Mouse (Mus musculus): Measurements from ENCODE around the gene Ccn1. TPM values are rescaled to one million over a fixed set of nuclear protein-coding genes. Genes with fewer than 3 reads are reported as not detected.

Ccn1 gene
- polyA plus RNA-seq, 2 experiments, result 53.5 to 105 TPM

GRCm38 (mm10) chr3:145674815-145675214 is 25.0 kb upstream of the Ccn1 start:
- Histone ChIP-seq H3K36me3 (ENCODE audit: control insufficient read depth, insufficient read depth, low read length) (no peaks in the 10 kb centered on the region), H3K4me1 (ENCODE audit: control insufficient read depth, insufficient read depth, low read length) (no peaks in the 10 kb centered on the region), H3K9me3 (ENCODE audit: control insufficient read depth, low read length) (no peaks in the 10 kb centered on the region), H3K27ac (replicated peaks; ENCODE audit: low read depth, low read length) (no peak overlapping the region), H3K4me3 (replicated peaks; ENCODE audit: low read length) (no peak overlapping the region), H3K27me3 (ENCODE audit: control insufficient read depth, insufficient read depth, low read length) (no peaks in the 10 kb centered on the region), H3K4me2 (replicated peaks; ENCODE audit: low read depth, low read length, severe bottlenecking) (no peak overlapping the region), H3K9ac (ENCODE audit: low read depth, low read length, severe bottlenecking) (no peak overlapping the region)
- no peak for TF ChIP-seq POLR2A (IDR thresholded peaks at IDR 0.05; ENCODE audit: borderline replicate concordance, extremely low read depth, insufficient read depth, insufficient read length)
- ATAC-seq (ENCODE audit: low FRiP score, low read depth) (no peak), DNase-seq (ENCODE audit: low spot score) (no peak)
- WGBS, result 66% methylated on average over 2 of the region's 2 CpGs

- Histone ChIP-seq H3K4me1 (ENCODE audit: control insufficient read depth, insufficient read depth, low read length) (no peaks in the 10 kb centered on the region), H3K27me3 (ENCODE audit: control insufficient read depth, insufficient read depth, low read length) (no peaks in the 10 kb centered on the region), H3K36me3 (ENCODE audit: control insufficient read depth, insufficient read depth, low read length) (no peaks in the 10 kb centered on the region), H3K4me3 (replicated peaks; ENCODE audit: low read length) (no peak overlapping the region), H3K9me3 (ENCODE audit: control insufficient read depth, low read length) (no peaks in the 10 kb centered on the region), H3K4me2 (replicated peaks; ENCODE audit: low read depth, low read length, severe bottlenecking) (no peak overlapping the region), H3K27ac (replicated peaks; ENCODE audit: low read depth, low read length) (no peak overlapping the region), H3K9ac (ENCODE audit: low read depth, low read length, severe bottlenecking) (no peak overlapping the region)
- DNase-seq (ENCODE audit: low spot score) (no peak), ATAC-seq (ENCODE audit: low FRiP score, low read depth) (no peak)
- TF ChIP-seq POLR2A (IDR thresholded peaks at IDR 0.05; ENCODE audit: borderline replicate concordance, extremely low read depth, insufficient read depth, insufficient read length), result no peak
- WGBS, result 89% methylated on average over 4 of the region's 4 CpGs
Observed at GRCm38 (mm10) chr3:145666383-145666782, 16.6 kb upstream of the Ccn1 start.

GRCm38 (mm10) chr3:145656993-145657713 is 7.4 kb upstream of the Ccn1 start:
- Histone ChIP-seq H3K4me1 (ENCODE audit: control insufficient read depth, insufficient read depth, low read length) (peaks cover 15% of the 10 kb centered on the region), H3K4me2 (replicated peaks; ENCODE audit: low read depth, low read length, severe bottlenecking) (no peak overlapping the region), H3K27ac (replicated peaks; ENCODE audit: low read depth, low read length) (no peak overlapping the region), H3K9me3 (ENCODE audit: control insufficient read depth, low read length) (no peaks in the 10 kb centered on the region), H3K9ac (ENCODE audit: low read depth, low read length, severe bottlenecking) (no peak overlapping the region), H3K36me3 (ENCODE audit: control insufficient read depth, insufficient read depth, low read length) (peaks cover 3% of the 10 kb centered on the region; the same call in 1 of the 2 replicates), H3K27me3 (ENCODE audit: control insufficient read depth, insufficient read depth, low read length) (no peaks in the 10 kb centered on the region), H3K4me3 (replicated peaks; ENCODE audit: low read length) (no peak overlapping the region)
- DNase-seq (ENCODE audit: low spot score) (no peak), ATAC-seq (ENCODE audit: low FRiP score, low read depth) (no peak)
- TF ChIP-seq POLR2A (IDR thresholded peaks at IDR 0.05; ENCODE audit: borderline replicate concordance, extremely low read depth, insufficient read depth, insufficient read length), result no peak
- whole genome bisulfite sequencing, result 73% methylated on average over 14 of the region's 14 CpGs

- H3K9ac ChIP-seq (ENCODE audit: low read depth, low read length, severe bottlenecking), result no peak overlapping the region
- DNase-seq (ENCODE audit: low spot score) (no peak), ATAC-seq (ENCODE audit: low FRiP score, low read depth) (no peak)
- no peak overlapping the region for H3K27ac ChIP-seq (replicated peaks; ENCODE audit: low read depth, low read length)
- no peaks in the 10 kb centered on the region for H3K9me3 ChIP-seq (ENCODE audit: control insufficient read depth, low read length)
- H3K27me3 ChIP-seq (ENCODE audit: control insufficient read depth, insufficient read depth, low read length), result no peaks in the 10 kb centered on the region
- no peak overlapping the region for H3K4me2 ChIP-seq (replicated peaks; ENCODE audit: low read depth, low read length, severe bottlenecking)
- H3K4me1 ChIP-seq (ENCODE audit: control insufficient read depth, insufficient read depth, low read length), result peaks cover 34% of the 10 kb centered on the region
- no peak overlapping the region for H3K4me3 ChIP-seq (replicated peaks; ENCODE audit: low read length)
- TF ChIP-seq POLR2A (IDR thresholded peaks at IDR 0.05; ENCODE audit: borderline replicate concordance, extremely low read depth, insufficient read depth, insufficient read length), result no peak
- peaks cover 3% of the 10 kb centered on the region; the same call in 1 of the 2 replicates for H3K36me3 ChIP-seq (ENCODE audit: control insufficient read depth, insufficient read depth, low read length)
- 69% methylated on average over 6 of the region's 6 CpGs for WGBS
Observed at GRCm38 (mm10) chr3:145654944-145655343, 5.2 kb upstream of the Ccn1 start.

DNA sequence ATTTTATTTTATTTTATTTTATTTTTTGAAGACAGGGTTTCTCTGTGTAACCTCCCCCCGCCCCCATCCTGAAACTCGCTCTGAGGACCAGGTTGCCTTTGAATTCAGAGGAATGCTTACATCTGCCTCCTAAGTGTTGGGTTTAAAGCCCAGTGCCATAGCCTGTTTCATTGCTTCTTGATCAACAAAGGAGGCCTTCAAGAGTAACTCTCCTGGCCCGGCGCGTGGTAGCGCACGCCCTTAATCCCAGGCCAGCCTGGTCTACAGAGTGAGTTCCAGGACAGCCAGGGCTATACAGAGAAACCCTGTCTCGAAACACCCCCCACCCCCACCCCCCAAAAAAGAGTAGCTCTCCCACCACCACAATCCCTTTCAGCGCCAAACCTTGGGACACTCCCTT is 4.2 kb upstream of the Ccn1 start:
- 58% methylated on average over 9 of the region's 9 CpGs for WGBS
- Histone ChIP-seq H3K9ac (ENCODE audit: low read depth, low read length, severe bottlenecking) (no peak overlapping the region), H3K4me3 (replicated peaks; ENCODE audit: low read length) (no peak overlapping the region), H3K9me3 (ENCODE audit: control insufficient read depth, low read length) (no peaks in the 10 kb centered on the region), H3K4me1 (ENCODE audit: control insufficient read depth, insufficient read depth, low read length) (peaks cover 34% of the 10 kb centered on the region), H3K4me2 (replicated peaks; ENCODE audit: low read depth, low read length, severe bottlenecking) (peak overlapping the region; percentile 80), H3K36me3 (ENCODE audit: control insufficient read depth, insufficient read depth, low read length) (peaks cover 3% of the 10 kb centered on the region; the same call in 1 of the 2 replicates), H3K27ac (replicated peaks; ENCODE audit: low read depth, low read length) (no peak overlapping the region), H3K27me3 (ENCODE audit: control insufficient read depth, insufficient read depth, low read length) (no peaks in the 10 kb centered on the region)
- TF ChIP-seq POLR2A (IDR thresholded peaks at IDR 0.05; ENCODE audit: borderline replicate concordance, extremely low read depth, insufficient read depth, insufficient read length), result no peak
- DNase-seq (ENCODE audit: low spot score) (no peak), ATAC-seq (ENCODE audit: low FRiP score, low read depth) (no peak)

All from limb, embryonic 14.5 days (tissue).